Mouse (Mus musculus): ENCODE data around the gene Tfap2a. TPM values are rescaled to one million over a fixed set of nuclear protein-coding genes. Genes with fewer than 3 reads are reported as not detected.

The Tfap2a gene
- polyA plus RNA-seq, 1 experiment from 2014 or later = 0.09 TPM

Other genes with a start within 250 kb of the Tfap2a start
- 0.77 and 0.82 TPM in 2 replicates for gene Gcnt2, start 121.4 kb upstream of the Tfap2a start, polyA plus RNA-seq (2015; fragmentation: Nextera tagmentation; extraction: Ambion mirVana)

All from thymus, postnatal 0 days (tissue).